Mouse (Mus musculus) liver, adult 2 months (tissue): ENCODE data around the gene Herpud2. TPM values are rescaled to one million over a fixed set of nuclear protein-coding genes. Genes with fewer than 3 reads are reported as not detected.

Source experiments
- DNase-seq: peaks from one replicate; pipeline ENCODE4 v3.0.0-alpha.2; 2011; ENCODE audit warnings: low read depth, low spot score; ENCODE audit errors: extremely low read depth
- H3K27ac ChIP-seq: fragments of 200-500 bp; replicated peaks from 2 replicates; pipeline ENCODE4 v1.5.1; 2012; ENCODE audit warnings: low read depth, mild to moderate bottlenecking, control low read depth, inconsistent platforms, low read length; ENCODE audit not compliant: insufficient read depth
- H3K27me3 ChIP-seq: fragments of 200-500 bp; 2 replicates; pipeline ENCODE4 v1.6.1; 2012; ENCODE audit warnings: mild to moderate bottlenecking, moderate library complexity, low read length, inconsistent platforms; ENCODE audit not compliant: control insufficient read depth, insufficient read depth
- H3K36me3 ChIP-seq: fragments of 200-500 bp; 2 replicates; pipeline ENCODE4 v1.6.1; 2012; ENCODE audit warnings: low read length, inconsistent platforms; ENCODE audit not compliant: control insufficient read depth, insufficient read depth
- H3K4me1 ChIP-seq: fragments of 200-500 bp; 2 replicates; pipeline ENCODE4 v1.6.1; 2011; ENCODE audit warnings: low read length; ENCODE audit not compliant: control insufficient read depth, insufficient read depth
- H3K4me3 ChIP-seq: fragments of 200-500 bp; 2 replicates; pipeline ENCODE4 v1.5.1; 2011; ENCODE audit warnings: low read depth, mild to moderate bottlenecking, control low read depth, low read length, moderate library complexity; ENCODE audit not compliant: insufficient read depth
- H3K79me2 ChIP-seq: fragments of 200-500 bp; 2 replicates; pipeline ENCODE4 v1.6.1; 2012; ENCODE audit warnings: inconsistent platforms, mild to moderate bottlenecking, low read length, moderate library complexity; ENCODE audit not compliant: control insufficient read depth, insufficient read depth
- H3K9ac ChIP-seq: fragments of 200-500 bp; 2 replicates; pipeline ENCODE4 v1.6.1; 2012; ENCODE audit warnings: low read depth, mild to moderate bottlenecking, control low read depth, inconsistent platforms, low read length
- CTCF ChIP-seq: fragments of 200-500 bp; IDR thresholded peaks from 2 replicates; pipeline ENCODE4 v1.5.1; 2011; ENCODE audit warnings: low read depth, low read length, control low read depth
- POLR2A ChIP-seq: fragments of 200-500 bp; IDR thresholded peaks from 2 replicates; pipeline ENCODE4 v1.6.1; 2011; ENCODE audit warnings: low read length, control low read depth; ENCODE audit not compliant: insufficient read depth; ENCODE audit errors: extremely low read depth
- WGBS: fragments of 180-500 bp; shearing (Covaris S2); methylation state at CpG from one replicate; pipeline ENCODE4 v1.1.7; 2018; 5-methylcytosine and 5-hydroxymethylcytosine counted together
- polyA plus RNA-seq: library from polyadenylated mRNA; depleted of rRNA; stranded (reverse); fragments of >200 nt; gene quantifications from 2 replicates; pipeline ENCODE4 v1.2.3, GENCODE M21; 2012
- total RNA-seq: library from RNA; depleted of rRNA; stranded (reverse); fragments of >200 nt; gene quantifications from 2 replicates; pipeline ENCODE4 v1.2.3, GENCODE M21; 2014

Gene Herpud2
- total and polyA plus RNA-seq, 2 experiments = 11.5 to 17.6 TPM

DNA sequence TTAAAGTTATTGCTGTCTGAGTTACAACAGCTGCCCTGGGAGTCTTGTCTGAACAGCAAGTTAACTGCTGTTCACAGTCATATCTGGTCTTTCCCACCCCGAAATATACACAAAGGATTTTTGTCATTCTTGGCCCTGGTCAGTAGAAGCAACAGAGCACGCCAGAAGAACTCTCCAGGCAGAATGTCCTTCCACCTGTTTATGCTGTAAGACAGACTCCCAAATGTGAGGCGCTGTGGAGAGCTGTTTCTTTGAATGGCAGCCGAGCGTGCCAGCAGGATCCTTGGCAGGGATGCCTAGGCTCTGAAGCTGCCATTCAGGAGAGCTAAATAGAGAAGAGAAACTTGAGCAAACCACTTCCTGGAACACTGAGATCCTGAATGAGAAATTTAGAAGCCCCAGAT lies 23.4 kb upstream of the Herpud2 start:
- peaks cover 6% of the 10 kb centered on the region for H3K4me1 ChIP-seq
- H3K79me2 ChIP-seq = no peaks in the 10 kb centered on the region
- WGBS = 78% methylated on average over 5 of the region's 5 CpGs
- H3K36me3 ChIP-seq = no peaks in the 10 kb centered on the region
- peak; percentile 36 for DNase-seq
- no peak for TF ChIP-seq POLR2A
- no peak for TF ChIP-seq CTCF
- H3K27ac ChIP-seq = 0 out of 2 replicates have a peak overlapping the region, but pooled peaks have one; percentile 8
- H3K4me3 ChIP-seq = no peak overlapping the region
- H3K9ac ChIP-seq = no peak overlapping the region
- no peaks in the 10 kb centered on the region for H3K27me3 ChIP-seq

DNA sequence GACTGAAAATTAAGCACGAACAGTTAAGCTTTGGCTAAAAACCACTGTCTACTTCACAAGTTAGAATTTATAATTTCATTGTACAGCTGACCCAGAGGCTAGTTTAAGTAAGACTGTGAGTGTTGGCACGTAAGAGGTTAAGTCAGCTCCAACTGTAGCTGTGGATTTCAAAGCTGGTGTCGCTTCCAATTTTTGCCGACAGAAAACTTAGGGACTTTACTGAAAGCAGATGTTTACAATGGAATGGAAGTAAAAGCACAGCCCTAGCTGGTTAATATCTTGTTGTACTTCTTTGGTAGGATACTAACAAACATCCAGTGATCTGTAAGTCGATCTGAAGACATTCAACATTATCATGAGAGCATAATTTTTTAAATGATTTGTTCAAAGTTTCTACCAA lies 23.0 kb upstream of the Herpud2 start:
- Histone ChIP-seq H3K27me3 (no peaks in the 10 kb centered on the region), H3K9ac (no peak overlapping the region), H3K79me2 (no peaks in the 10 kb centered on the region), H3K36me3 (no peaks in the 10 kb centered on the region), H3K4me1 (peaks cover 6% of the 10 kb centered on the region), H3K4me3 (no peak overlapping the region), H3K27ac (no peak overlapping the region)
- DNase-seq = no peak
- TF ChIP-seq POLR2A = no peak
- no peak for TF ChIP-seq CTCF
- 70% methylated on average over 5 of the region's 5 CpGs for WGBS

DNA sequence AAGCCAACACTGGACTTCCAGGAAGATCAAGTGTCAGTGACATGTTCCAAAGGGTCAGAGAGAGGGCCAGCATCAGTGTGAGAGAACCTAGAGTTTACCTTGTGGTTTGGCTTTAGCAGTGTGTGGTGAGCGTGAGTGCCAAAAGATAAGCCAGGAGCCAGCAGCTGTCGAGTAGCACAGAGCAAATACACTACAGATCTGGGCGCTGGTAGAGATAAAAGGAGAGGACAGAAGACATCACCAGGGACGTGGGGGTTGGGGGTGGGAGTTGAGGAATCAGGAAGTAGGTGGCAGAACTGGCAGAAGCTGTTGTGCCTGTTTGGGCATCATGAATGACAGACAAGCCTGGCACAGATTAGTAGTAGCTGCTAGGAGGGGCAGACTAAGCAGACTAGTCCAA lies 21.6 kb upstream of the Herpud2 start:
- WGBS = 10% methylated on average over 4 of the region's 4 CpGs
- Histone ChIP-seq H3K27me3 (no peaks in the 10 kb centered on the region), H3K9ac (no peak overlapping the region), H3K79me2 (no peaks in the 10 kb centered on the region), H3K4me1 (peaks cover 6% of the 10 kb centered on the region), H3K27ac (no peak overlapping the region), H3K36me3 (no peaks in the 10 kb centered on the region), H3K4me3 (no peak overlapping the region)
- TF ChIP-seq POLR2A = no peak
- no peak for TF ChIP-seq CTCF
- peak; percentile 87 for DNase-seq

DNA sequence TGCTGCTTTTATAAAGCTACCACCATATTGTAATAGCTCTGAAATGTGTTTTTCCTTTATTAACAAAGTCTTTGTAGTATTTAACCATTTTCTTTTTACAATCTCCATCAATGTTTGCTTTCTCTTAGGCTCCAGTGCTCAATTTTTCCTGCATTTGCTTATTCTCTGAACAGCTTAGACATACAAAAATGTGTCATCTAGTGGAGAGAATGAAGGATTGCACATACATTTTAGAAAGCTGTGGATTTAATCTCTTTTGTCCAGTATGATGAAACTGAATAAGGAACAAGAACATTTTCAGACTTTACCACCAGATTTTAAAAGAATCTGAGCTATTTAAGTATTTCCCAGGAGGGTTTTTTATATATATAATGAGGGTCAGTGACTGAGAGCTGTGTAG lies 18.0 kb upstream of the Herpud2 start:
- Histone ChIP-seq H3K27ac (no peak overlapping the region), H3K4me1 (peaks cover 2% of the 10 kb centered on the region; the same call in 1 of the 2 replicates), H3K27me3 (no peaks in the 10 kb centered on the region), H3K4me3 (no peak overlapping the region), H3K79me2 (no peaks in the 10 kb centered on the region), H3K9ac (no peak overlapping the region), H3K36me3 (no peaks in the 10 kb centered on the region)
- TF ChIP-seq POLR2A (no peak), CTCF (no peak)
- DNase-seq = no peak

DNA sequence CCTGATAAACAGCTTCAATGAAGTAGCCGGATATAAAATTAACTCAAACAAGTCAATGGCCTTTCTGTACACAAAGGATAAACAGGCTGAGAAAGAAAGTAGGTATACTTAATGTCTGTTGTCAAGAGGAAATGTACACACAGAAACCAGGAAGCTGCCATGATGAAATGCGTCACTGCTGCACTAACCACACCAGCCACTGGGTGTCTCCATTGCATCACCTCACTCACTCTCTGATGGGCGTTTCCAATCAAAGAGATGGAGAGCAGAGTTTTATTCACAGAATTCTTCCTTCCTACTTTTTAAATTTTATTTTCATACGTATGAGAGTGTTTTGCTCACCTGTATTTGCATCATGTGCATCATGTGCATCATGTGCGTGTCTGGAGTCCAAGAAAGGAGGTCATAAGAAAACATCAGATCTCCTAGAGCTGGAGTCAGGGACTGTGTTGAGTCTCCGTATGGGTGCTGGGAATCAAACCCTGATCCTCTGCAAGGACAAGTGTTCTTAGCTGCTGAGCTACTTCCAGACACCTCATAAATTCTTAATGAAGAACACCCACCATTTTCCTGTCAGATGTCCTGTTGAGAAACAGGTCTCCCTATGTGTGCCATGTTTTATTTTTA lies 16.0 kb upstream of the Herpud2 start:
- Histone ChIP-seq H3K27me3 (no peaks in the 10 kb centered on the region), H3K36me3 (no peaks in the 10 kb centered on the region), H3K4me3 (no peak overlapping the region), H3K27ac (no peak overlapping the region), H3K4me1 (no peaks in the 10 kb centered on the region), H3K9ac (no peak overlapping the region), H3K79me2 (no peaks in the 10 kb centered on the region)
- WGBS = 28% methylated on average over 6 of the region's 6 CpGs
- peak; percentile 80 for TF ChIP-seq CTCF
- TF ChIP-seq POLR2A = no peak
- peak; percentile 52 for DNase-seq

DNA sequence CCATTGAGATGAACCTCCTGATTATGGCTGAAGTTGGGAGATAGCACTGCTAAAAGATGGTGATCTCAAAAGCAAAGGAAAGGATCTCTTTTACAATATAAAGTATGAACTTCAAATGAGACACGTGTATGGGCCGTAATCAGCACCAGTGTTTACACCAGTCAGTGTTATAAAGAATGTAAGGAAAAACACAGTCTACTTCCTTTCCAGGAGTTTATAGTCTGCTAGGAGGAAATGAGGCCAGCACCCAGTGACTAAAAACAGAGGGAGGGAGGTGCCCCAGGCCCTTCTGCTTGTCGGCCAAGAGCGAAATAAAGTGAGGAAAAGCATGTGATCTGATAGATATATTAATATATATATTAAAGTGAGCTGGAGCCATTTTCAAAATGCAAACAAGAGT lies 6.6 kb upstream of the Herpud2 start:
- no peaks in the 10 kb centered on the region for H3K27me3 ChIP-seq
- no peak overlapping the region for H3K27ac ChIP-seq
- 63% methylated on average over 4 of the region's 4 CpGs for WGBS
- no peaks in the 10 kb centered on the region; the same call in 1 of the 2 replicates for H3K4me1 ChIP-seq
- no peak overlapping the region for H3K9ac ChIP-seq
- H3K79me2 ChIP-seq = no peaks in the 10 kb centered on the region; the same call in 1 of the 2 replicates
- H3K4me3 ChIP-seq = no peak overlapping the region
- TF ChIP-seq POLR2A = no peak
- no peak for TF ChIP-seq CTCF
- no peaks in the 10 kb centered on the region for H3K36me3 ChIP-seq
- DNase-seq = no peak
